Mouse (Mus musculus) embryonic stem cell, embryonic (primary cell): ENCODE results near the gene Cox6b1.

Experiments used
- CTCF ChIA-PET, 4 experiments: fragments of 300-600 bp in 2 of 4; fragments of 350-600 bp in 2 of 4; sonication (Branson Sonifier 250); formaldehyde crosslinking; loops; one replicate each; lab custom pipeline; 2022; ENCODE audit warnings: inconsistent platforms in 2 of 4; lab: Charles Lee
- POLR2A ChIA-PET, 4 experiments: fragments of 300-600 bp in 2 of 4; fragments of 350-600 bp in 2 of 4; sonication (Branson Sonifier 250); formaldehyde crosslinking; loops; one replicate each; lab custom pipeline; 2022; ENCODE audit warnings: antibody characterized with exemption in 4 of 4, inconsistent platforms in 1 of 4; lab: Charles Lee

Cox6b1 gene

DNA sequence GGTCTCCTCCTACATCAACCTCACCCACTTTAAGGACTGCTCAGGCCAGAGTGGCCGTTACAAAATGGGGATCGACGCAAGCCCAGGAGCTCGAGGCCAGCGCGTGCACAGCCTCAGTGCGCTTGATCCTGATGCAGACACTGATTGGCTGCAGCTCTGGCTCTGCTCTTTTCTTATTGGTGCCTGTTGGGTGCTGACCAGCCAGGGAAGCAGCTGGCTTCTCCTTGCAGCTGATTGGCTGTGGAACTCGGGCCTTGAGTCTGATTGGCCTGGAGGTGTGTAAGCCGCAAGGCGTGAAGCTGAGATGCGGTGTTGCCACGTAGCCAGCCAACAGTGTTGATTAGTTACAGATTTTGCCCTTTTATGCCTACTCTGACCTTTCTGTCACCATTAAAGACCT, 27.2 kb downstream of the Cox6b1 start, which contains the start of gene Zbtb32:
TSS of gene Zbtb32 (minus strand) at position 124 of the 400 bp plus-strand sequence.
- ChIA-PET CTCF (interaction anchor here in 3 of 4 experiments (0.6 to 2.0 kb wide), 10 partner anchors 9 to 375 kb away, joined by 3 to 11 read pairs (median 4); partner anchors contain the start of genes Kmt2b (in 2 of the 3), Fam187b (in 1 of the 3) and Lsr (in 1 of the 3)), POLR2A (interaction anchor here in 3 of 4 experiments (0.5 to 7.1 kb wide), 13 partner anchors 9 to 318 kb away, joined by 3 to 45 read pairs (median 4); partner anchors contain the start of genes Kmt2b (in 3 of the 3), Cox6b1 (in 1 of the 3), Hspb6 (in 1 of the 3) and Proser3 (in 1 of the 3))

DNA sequence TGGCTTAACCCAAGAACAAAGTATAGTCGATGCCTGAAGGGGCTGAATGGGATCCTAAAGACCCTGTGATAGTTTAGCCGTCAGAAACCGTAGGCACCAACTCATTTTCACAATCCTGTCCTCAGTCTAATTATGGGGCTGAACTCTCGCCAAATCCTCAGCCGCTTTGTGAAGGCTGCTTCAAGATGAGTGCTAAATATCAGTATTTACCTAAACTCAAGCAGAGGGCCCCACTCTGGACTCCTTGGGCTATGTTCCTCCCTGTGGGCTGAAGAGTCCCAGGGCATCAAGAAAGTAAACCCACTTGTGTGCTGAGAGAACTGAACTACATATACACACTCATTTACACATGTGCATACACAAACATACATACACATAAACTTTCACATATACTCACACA, 29.1 kb downstream of the Cox6b1 start:
- ChIA-PET POLR2A (interaction anchor here in 3 of 4 experiments (0.7 to 7.1 kb wide), 7 partner anchors 8 to 104 kb away, joined by 3 to 45 read pairs (median 4); partner anchors contain the start of genes Gm49396 (in 1 of the 3), Kmt2b (in 1 of the 3), Proser3 (in 1 of the 3) and Psenen (in 1 of the 3)), CTCF (interaction anchor here in 3 of 4 experiments (0.8 to 1.4 kb wide), 3 partner anchors 11 to 18 kb away, joined by 3 to 7 read pairs (median 3); no protein-coding TSS in a partner anchor)

DNA sequence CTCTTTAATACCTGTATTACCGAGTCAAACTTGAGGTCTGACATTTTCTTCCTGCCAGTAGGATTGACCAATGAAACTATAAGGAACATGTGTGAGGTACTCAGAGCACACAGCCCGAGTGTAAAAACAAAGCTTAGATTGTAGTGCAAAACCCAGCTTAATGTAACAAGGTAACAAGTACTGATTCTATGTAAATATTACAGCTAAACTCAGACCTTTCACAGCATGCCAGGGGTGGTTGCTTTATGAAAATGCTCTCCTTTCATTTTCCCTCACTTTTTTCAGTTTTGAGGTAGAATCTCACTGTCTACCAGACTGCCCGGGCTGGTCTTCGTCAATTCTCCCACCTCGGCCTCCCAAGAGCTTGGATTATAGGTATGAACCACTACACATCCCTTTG, 29.9 kb downstream of the Cox6b1 start:
- ChIA-PET POLR2A (interaction anchor here in 3 of 4 experiments (0.6 to 7.1 kb wide), 9 partner anchors 8 to 1112 kb away, joined by 3 to 45 read pairs (median 3); partner anchors contain the start of genes Gm49396 (in 1 of the 3), Proser3 (in 1 of the 3), Psenen (in 1 of the 3) and U2af1l4 (in 1 of the 3)), CTCF (interaction anchor here in 3 of 4 experiments (0.8 to 1.4 kb wide), 5 partner anchors 12 to 19 kb away, joined by 3 to 7 read pairs (median 5); partner anchors contain the start of gene Upk1a (in 1 of the 3))

- POLR2A ChIA-PET, result interaction anchor here in 3 of 4 experiments (0.7 to 8.4 kb wide), 7 partner anchors 8 to 75 kb away, joined by 3 to 85 read pairs (median 14); partner anchors contain the start of gene Upk1a (in 1 of the 3)
- CTCF ChIA-PET, result interaction anchor here in 2 of 4 experiments (0.7 to 6.8 kb wide), 2 partner anchors 13 to 14 kb away, joined by 3 to 43 read pairs; no protein-coding TSS in a partner anchor
Observed at GRCm38 (mm10) chr7:30594510-30595024, 31.4 kb downstream of the Cox6b1 start.

DNA sequence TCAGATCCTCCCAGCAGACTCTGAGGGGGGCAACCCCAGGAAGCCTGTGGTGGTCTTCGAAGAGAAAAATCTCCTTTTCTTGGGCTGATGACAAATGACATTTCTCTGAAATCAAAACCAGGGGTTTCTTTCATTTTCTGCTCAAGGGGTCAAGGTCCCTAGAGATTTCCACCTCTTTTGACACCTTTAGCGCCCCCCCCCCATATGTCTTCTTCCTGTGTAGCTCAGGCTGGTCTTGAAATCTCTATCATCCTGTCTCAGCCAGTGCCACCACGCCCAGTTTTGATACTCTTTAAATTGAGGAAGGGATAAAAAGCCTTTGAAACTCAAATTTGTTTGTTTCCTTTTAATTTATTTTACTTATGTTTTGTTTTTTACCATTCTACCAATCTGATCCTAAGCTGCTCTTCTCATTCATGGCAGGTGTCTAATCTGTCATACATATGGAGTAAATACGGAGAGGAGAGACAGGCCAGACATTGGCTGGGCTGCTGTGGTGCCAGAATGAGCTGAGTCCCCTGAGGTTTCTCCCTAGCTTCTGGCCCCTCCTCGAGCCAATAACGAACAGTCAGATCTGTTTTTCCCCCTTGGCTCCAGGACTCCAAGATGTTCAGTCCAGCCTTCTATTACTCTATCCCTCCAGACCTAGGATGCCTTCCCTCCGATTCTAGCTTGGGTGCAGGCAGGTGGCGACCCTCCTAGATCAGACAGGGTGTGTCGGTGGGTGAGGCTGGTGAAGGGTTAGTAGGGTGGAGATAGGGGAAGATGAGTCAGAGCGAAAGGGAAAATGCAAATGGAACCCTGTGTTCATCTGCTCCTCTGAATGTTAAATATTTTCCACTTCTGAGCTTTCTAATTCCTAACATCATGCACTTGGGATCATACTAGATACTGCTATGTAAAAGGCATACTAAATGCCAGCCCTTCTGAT, 32.1 kb downstream of the Cox6b1 start:
- ChIA-PET CTCF (interaction anchor here (0.7 to 6.8 kb wide), 4 partner anchors 14 to 266 kb away, joined by 3 to 43 read pairs (median 7); no protein-coding TSS in a partner anchor), POLR2A (interaction anchor here in 3 of 4 experiments (0.6 to 8.4 kb wide), 13 partner anchors 9 to 76 kb away, joined by 3 to 85 read pairs (median 5); partner anchors contain the start of genes Cox6b1 (in 1 of the 3) and Upk1a (in 1 of the 3))

GRCm38 (mm10) chr7:30592772-30593423, 33.1 kb downstream of the Cox6b1 start:
- POLR2A ChIA-PET, result interaction anchor here in 3 of 4 experiments (0.5 to 8.4 kb wide), 17 partner anchors 8 to 158 kb away, joined by 3 to 85 read pairs (median 6); partner anchors contain the start of genes Cox6b1 (in 2 of the 3), Haus5 (in 1 of the 3), Hspb6 (in 1 of the 3) and Proser3 (in 1 of the 3)
- CTCF ChIA-PET, result interaction anchor here in 3 of 4 experiments (0.5 to 6.8 kb wide), 9 partner anchors 13 to 409 kb away, joined by 3 to 43 read pairs (median 5); partner anchors contain the start of gene Cox7a1 (in 1 of the 3)

DNA sequence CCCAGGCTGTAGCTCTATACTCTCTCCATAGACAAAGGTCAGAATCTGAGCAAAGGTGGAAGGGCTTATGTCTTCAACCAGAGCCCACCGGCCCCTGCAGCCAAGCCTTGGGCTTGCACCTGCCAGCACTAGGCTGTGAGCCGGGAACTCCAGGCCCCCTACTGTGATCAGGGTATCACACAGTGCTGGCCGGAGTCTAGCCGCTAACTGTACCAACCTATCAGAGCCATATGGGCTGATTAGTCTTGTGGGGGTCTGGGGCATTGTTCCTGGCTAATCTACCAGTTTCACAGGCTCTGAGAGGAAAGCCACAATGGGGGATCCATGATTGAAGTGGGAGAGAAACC, 34.4 kb downstream of the Cox6b1 start:
- ChIA-PET POLR2A (interaction anchor here (0.8 to 8.4 kb wide), 19 partner anchors 8 to 311 kb away, joined by 3 to 85 read pairs (median 4); partner anchors contain the start of genes Cox6b1 (in 2 of the 4), Thap8 (in 1 of the 4), Upk1a (in 1 of the 4) and Wdr62 (in 1 of the 4)), CTCF (interaction anchor here in 3 of 4 experiments (1.0 to 6.8 kb wide), 9 partner anchors 11 to 407 kb away, joined by 3 to 43 read pairs (median 9); partner anchors contain the start of genes Cox7a1 (in 1 of the 3) and Upk1a (in 1 of the 3))

DNA sequence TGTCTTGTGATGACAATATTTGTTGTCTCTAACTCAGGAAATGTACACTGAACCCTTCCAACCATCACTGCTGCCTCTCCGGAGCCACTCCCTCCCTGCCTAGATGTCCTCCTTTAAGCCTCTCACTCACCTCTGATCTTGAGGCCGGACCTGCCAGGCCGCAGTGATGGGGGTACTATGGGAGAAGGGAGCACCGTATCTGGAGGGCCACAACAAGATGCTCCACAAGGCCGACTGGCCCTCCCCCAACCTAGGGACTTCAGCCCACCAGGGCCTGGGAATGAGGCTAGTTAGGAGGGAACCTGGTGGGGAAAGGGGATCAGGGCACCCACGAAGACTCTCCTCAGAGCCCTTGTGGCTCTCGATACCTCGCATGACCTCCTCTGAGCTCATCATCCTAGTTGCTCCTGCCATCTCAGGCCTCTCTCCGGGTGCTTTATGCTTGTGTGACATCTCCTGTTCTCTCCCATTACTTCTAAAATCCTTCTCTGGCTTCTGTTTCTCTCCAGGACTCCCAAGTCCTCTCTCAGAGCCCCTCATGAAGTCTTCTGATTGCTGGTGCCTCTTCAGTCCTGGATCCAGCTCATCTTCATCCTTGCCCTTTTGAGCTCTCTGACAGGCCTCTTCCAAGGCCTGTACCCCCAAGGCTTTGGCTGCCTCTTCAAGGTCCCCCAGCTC, 34.9 kb downstream of the Cox6b1 start:
- POLR2A ChIA-PET, result interaction anchor here in 3 of 4 experiments (0.8 to 8.4 kb wide), 15 partner anchors 9 to 311 kb away, joined by 3 to 85 read pairs (median 4); partner anchors contain the start of genes Thap8 (in 2 of the 3), Wdr62 (in 2 of the 3), Cox6b1 (in 1 of the 3) and Upk1a (in 1 of the 3)

GRCm38 (mm10) chr7:30589435-30590301, 36.3 kb downstream of the Cox6b1 start:
- POLR2A ChIA-PET, result interaction anchor here (0.6 to 12.5 kb wide), 36 partner anchors 8 to 367 kb away, joined by 3 to 149 read pairs (median 5); partner anchors contain the start of genes Wdr62 (in 3 of the 4), Zbtb32 (in 3 of the 4), Cox6b1 (in 2 of the 4) and Gm49396 (in 2 of the 4)

More for the DNA sequence above, 34.9 kb downstream of the Cox6b1 start:
- CTCF ChIA-PET, result interaction anchor here (0.5 to 6.8 kb wide), 9 partner anchors 12 to 349 kb away, joined by 3 to 43 read pairs (median 7); partner anchors contain the start of gene Upk1a (in 1 of the 4)

GRCm38 (mm10) chr7:30588676-30589434, 37.1 kb downstream of the Cox6b1 start, which contains the start of gene Kmt2b:
Gene Kmt2b, minus strand, starts transcription at chr7:30588726.
- CTCF ChIA-PET, result interaction anchor here (0.6 to 6.8 kb wide), 17 partner anchors 9 to 509 kb away, joined by 3 to 43 read pairs (median 5); partner anchors contain the start of genes Zbtb32 (in 2 of the 4) and Upk1a (in 1 of the 4)

More at GRCm38 (mm10) chr7:30589435-30590301, 36.3 kb downstream of the Cox6b1 start:
- CTCF ChIA-PET, result interaction anchor here (0.5 to 6.8 kb wide), 22 partner anchors 9 to 508 kb away, joined by 3 to 43 read pairs (median 3); partner anchors contain the start of genes Zbtb32 (in 2 of the 4) and Upk1a (in 1 of the 4)

DNA sequence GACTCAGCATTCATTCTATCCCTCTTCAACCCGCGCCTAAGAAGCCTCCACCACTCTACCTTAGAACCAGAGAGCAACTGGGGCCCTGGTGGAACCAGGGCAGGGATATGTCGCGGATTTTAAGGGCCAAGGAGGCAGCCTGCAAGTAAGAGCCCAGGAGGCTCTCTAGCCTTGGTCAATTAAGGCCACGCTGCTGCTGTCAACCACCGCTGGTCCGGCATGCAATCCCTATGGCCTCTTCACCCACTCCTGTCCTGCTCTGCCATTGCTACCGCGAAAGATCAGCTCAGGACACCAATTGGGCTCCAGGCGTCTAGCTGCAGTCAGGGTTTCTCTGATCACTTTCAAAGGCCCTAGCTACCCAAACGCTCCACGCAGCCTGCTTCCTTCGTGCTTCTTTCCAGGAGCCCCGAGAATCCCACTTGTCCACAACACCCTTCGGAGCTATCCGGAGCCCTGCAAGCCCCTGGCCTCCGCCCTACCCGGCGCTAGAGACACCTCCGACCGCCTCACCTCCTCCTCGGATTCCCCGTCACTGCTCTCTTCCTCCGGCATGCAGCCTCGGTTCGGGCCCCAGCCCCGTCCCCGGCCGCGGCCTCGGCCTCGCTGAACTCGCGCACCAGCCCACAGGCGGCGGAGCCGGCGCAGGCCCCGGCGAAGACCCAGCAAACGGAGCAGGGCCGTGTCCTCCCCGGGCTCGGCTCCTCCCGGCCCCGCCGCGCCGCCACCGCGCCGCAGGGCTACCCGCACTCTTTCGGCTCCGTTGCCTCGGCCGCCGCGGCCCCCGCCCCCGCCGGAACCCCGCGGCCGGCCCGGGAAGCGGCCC, 37.9 kb downstream of the Cox6b1 start:
- POLR2A ChIA-PET, result interaction anchor here (0.5 to 12.5 kb wide), 41 partner anchors 9 to 1910 kb away, joined by 3 to 149 read pairs (median 5); partner anchors contain the start of genes Cox6b1 (in 3 of the 4), Zbtb32 (in 3 of the 4), Gm49396 (in 2 of the 4) and Haus5 (in 2 of the 4)
- CTCF ChIA-PET, result interaction anchor here (0.6 to 6.8 kb wide), 12 partner anchors 10 to 251 kb away, joined by 3 to 43 read pairs (median 5); partner anchors contain the start of gene Zbtb32 (in 2 of the 4)

More at GRCm38 (mm10) chr7:30588676-30589434, 37.1 kb downstream of the Cox6b1 start, which contains the start of gene Kmt2b:
- POLR2A ChIA-PET, result interaction anchor here (0.5 to 12.5 kb wide), 40 partner anchors 9 to 368 kb away, joined by 3 to 149 read pairs (median 5); partner anchors contain the start of genes Wdr62 (in 3 of the 4), Zbtb32 (in 3 of the 4), Cox6b1 (in 2 of the 4) and Gm49396 (in 2 of the 4)

GRCm38 (mm10) chr7:30586455-30587020, 39.4 kb downstream of the Cox6b1 start:
- CTCF ChIA-PET, result interaction anchor here in 2 of 4 experiments (0.6 to 0.7 kb wide), 2 partner anchors 18 to 22 kb away, joined by 3 to 4 read pairs; no protein-coding TSS in a partner anchor
- POLR2A ChIA-PET, result interaction anchor here in 2 of 4 experiments (0.7 to 12.5 kb wide), 15 partner anchors 8 to 39 kb away, joined by 3 to 149 read pairs (median 4); partner anchors contain the start of genes Cox6b1 (in 1 of the 2), Gm49396 (in 1 of the 2), Hspb6 (in 1 of the 2) and Proser3 (in 1 of the 2)
